In genomic region chr2:36099739-36100138, GRCm38 (mm10) we compare ENCODE assay signal across 18 mouse cellular contexts. TPM values are rescaled to one million over a fixed set of nuclear protein-coding genes. Genes with fewer than 3 reads are reported as not detected.
DNase-seq lines count a peak whose midpoint lies in the region; ATAC-seq and TF ChIP-seq lines count a peak whose summit lies in the region.
"Had no signal": no experiment of that assay in that cellular context is flagged by ENCODE, and none has a peak within 500 bp of the region (broad histone marks: within the 10 kb centered on the region; RNA-seq: fewer than 3 reads in every experiment).

No protein-coding gene starts in this region.

- H3K4me2 ChIP-seq in hindbrain, postnatal 0 days (ENCODE audit: low read depth, low read length): no peak overlapping the region
- H3K4me2 ChIP-seq in forebrain, embryonic 16.5 days (ENCODE audit: low read length): peak overlapping the region; percentile 57
- H3K4me2 ChIP-seq: intestine, embryonic 15.5 days; liver, embryonic 12.5 days; neural tube, embryonic 15.5 days had no signal

- no peak overlapping the region for H3K4me3 ChIP-seq in hindbrain, embryonic 10.5 days
- H3K4me3 ChIP-seq in hindbrain, postnatal 0 days (ENCODE audit: low read length): no peak overlapping the region
- no peak overlapping the region for H3K4me3 ChIP-seq in C2C12 (ENCODE audit: insufficient read depth, poor library complexity, severe bottlenecking)
- H3K4me3 ChIP-seq in forebrain, embryonic 16.5 days (replicated peaks; ENCODE audit: low read length): peak overlapping the region; percentile 7
- H3K4me3 ChIP-seq: heart, embryonic 10.5 days; intestine, embryonic 15.5 days; liver, embryonic 12.5 days; neural tube, embryonic 15.5 days had no signal

- peaks cover 100% of the 10 kb centered on the region for H3K27me3 ChIP-seq in hindbrain, embryonic 10.5 days (ENCODE audit: insufficient read depth, poor library complexity, severe bottlenecking)
- H3K27me3 ChIP-seq in hindbrain, postnatal 0 days (ENCODE audit: insufficient read depth, low read length): peaks cover 93% of the 10 kb centered on the region
- H3K27me3 ChIP-seq in C2C12 (ENCODE audit: control insufficient read depth, insufficient read depth, insufficient read length): no peaks in the 10 kb centered on the region
- H3K27me3 ChIP-seq in forebrain, embryonic 16.5 days (replicated peaks; ENCODE audit: control insufficient read depth, insufficient read depth, low read length): peaks cover 72% of the 10 kb centered on the region

- H3ac ChIP-seq in C2C12 (ENCODE audit: control insufficient read depth, insufficient read length, low read depth): no peak overlapping the region

- peak; percentile 23 for DNase-seq in hindbrain, embryonic 10.5 days (ENCODE audit: low spot score)
- no peak for DNase-seq in hindbrain, postnatal 0 days (ENCODE audit: low spot score)
- peak; percentile 8 for DNase-seq in R1 (ENCODE audit: low read depth, low spot score)
- no peak for DNase-seq in right cerebral cortex, postnatal 25 days
- DNase-seq in left cerebral cortex, postnatal 36 days (ENCODE audit: low spot score in 2 of 2): no peak
- DNase-seq: adrenal gland, adult 2 months; cerebellum, adult 9-10 months; gastrocnemius, postnatal 14 days; kidney, postnatal 10 days; layer of hippocampus, adult 9-11 months had no signal

- intact Hi-C loops in left cerebral cortex, postnatal 36 days (cut with DNase I): no loop called here

- no peak for ATAC-seq in hindbrain, postnatal 0 days
- no peak for ATAC-seq in forebrain, embryonic 16.5 days
- ATAC-seq: intestine, embryonic 15.5 days; liver, embryonic 12.5 days had no signal

- no peaks in the 10 kb centered on the region for H3K79me3 ChIP-seq in C2C12 (ENCODE audit: low read depth)

- peaks cover 5% of the 10 kb centered on the region for H3K79me2 ChIP-seq in C2C12 (ENCODE audit: control insufficient read depth, insufficient read depth)

- no peaks in the 10 kb centered on the region for H3K36me3 ChIP-seq in hindbrain, embryonic 10.5 days
- H3K36me3 ChIP-seq in hindbrain, postnatal 0 days (ENCODE audit: insufficient read depth, low read length): no peaks in the 10 kb centered on the region
- peaks cover 3% of the 10 kb centered on the region for H3K36me3 ChIP-seq in C2C12 (ENCODE audit: control insufficient read depth, insufficient read depth)
- no peaks in the 10 kb centered on the region for H3K36me3 ChIP-seq in forebrain, embryonic 16.5 days (ENCODE audit: control insufficient read depth, insufficient read depth)
- H3K36me3 ChIP-seq: heart, embryonic 10.5 days; intestine, embryonic 15.5 days; liver, embryonic 12.5 days; neural tube, embryonic 15.5 days had no signal

- peaks cover 31% of the 10 kb centered on the region for H3K4me1 ChIP-seq in hindbrain, embryonic 10.5 days (replicated peaks)
- peaks cover 4% of the 10 kb centered on the region; the same call in 1 of the 2 replicates for H3K4me1 ChIP-seq in hindbrain, postnatal 0 days (ENCODE audit: insufficient read depth, low read length)
- H3K4me1 ChIP-seq in forebrain, embryonic 16.5 days (replicated peaks; ENCODE audit: control insufficient read depth, insufficient read depth, low read length): peaks cover 27% of the 10 kb centered on the region

- H3K27ac ChIP-seq in hindbrain, embryonic 10.5 days: no peak overlapping the region
- no peak overlapping the region for H3K27ac ChIP-seq in hindbrain, postnatal 0 days
- no peak overlapping the region for H3K27ac ChIP-seq in forebrain, embryonic 16.5 days (ENCODE audit: low read length)
- H3K27ac ChIP-seq: heart, embryonic 10.5 days; intestine, embryonic 15.5 days; liver, embryonic 12.5 days; neural tube, embryonic 15.5 days had no signal

- H3K9me3 ChIP-seq in hindbrain, embryonic 10.5 days: no peaks in the 10 kb centered on the region
- H3K9me3 ChIP-seq in hindbrain, postnatal 0 days (ENCODE audit: low read length): no peaks in the 10 kb centered on the region
- no peaks in the 10 kb centered on the region for H3K9me3 ChIP-seq in forebrain, embryonic 16.5 days (ENCODE audit: control insufficient read depth, low read length)
- H3K9me3 ChIP-seq: heart, embryonic 10.5 days; intestine, embryonic 15.5 days; liver, embryonic 12.5 days; neural tube, embryonic 15.5 days had no signal

- no peak overlapping the region for H3K9ac ChIP-seq in hindbrain, postnatal 0 days (replicated peaks; ENCODE audit: low read length)
- no peak overlapping the region for H3K9ac ChIP-seq in forebrain, embryonic 16.5 days (replicated peaks; ENCODE audit: low read depth, low read length)
- H3K9ac ChIP-seq: intestine, embryonic 15.5 days; liver, embryonic 12.5 days; neural tube, embryonic 15.5 days had no signal

- no peak for TF ChIP-seq CTCF in hindbrain, postnatal 0 days (IDR thresholded peaks at IDR 0.05; ENCODE audit: low read depth)
- TF ChIP-seq CTCF in C2C12 (IDR thresholded peaks at IDR 0.05; ENCODE audit: control insufficient read depth, insufficient read depth, insufficient read length): no peak

- WGBS in hindbrain, embryonic 10.5 days: 4% methylated on average over 6 of the region's 6 CpGs
- WGBS in hindbrain, postnatal 0 days: 7% methylated on average over 6 of the region's 6 CpGs
- WGBS in forebrain, embryonic 16.5 days: 6% methylated on average over 6 of the region's 6 CpGs

TF ChIP-seq in C2C12, 6 proteins besides CTCF, POLR2A, EP300 and RAD21:
- no peak for TF ChIP-seq MYOD1 (IDR thresholded peaks at IDR 0.05; ENCODE audit: control insufficient read depth, insufficient read length, low read depth)
- TF ChIP-seq MYOG (IDR thresholded peaks at IDR 0.05; ENCODE audit: control insufficient read depth, extremely low read depth, insufficient read length): no peak
- no peak for TF ChIP-seq USF1 (IDR thresholded peaks at IDR 0.05; ENCODE audit: low read depth)
- no peak for TF ChIP-seq CEBPB (IDR thresholded peaks at IDR 0.05; ENCODE audit: low read depth)
- peak; percentile 46 for TF ChIP-seq FOSL1 (IDR thresholded peaks at IDR 0.05; ENCODE audit: insufficient read depth, low read length, poor library complexity, severe bottlenecking)
- TF ChIP-seq MAX (IDR thresholded peaks at IDR 0.05): no peak

RNA-seq across cellular contexts. Expression of gene Lhx6, which starts 5.5 kb away (rescaled TPM):
- polyA plus RNA-seq in hindbrain, embryonic 10.5 days (2016; fragmentation: Nextera tagmentation; extraction: Ambion mirVana): 0.84 and 2.0 TPM in 2 replicates
- total RNA-seq in hindbrain, postnatal 0 days (2014; rRNA removed): 3.4 and 3.6 TPM in 2 replicates
- polyA plus RNA-seq in hindbrain, postnatal 0 days (2015; fragmentation: Nextera tagmentation; extraction: Ambion mirVana): 0.25 and 0.36 TPM in 2 replicates
- 6.6 TPM for polyA plus RNA-seq in C2C12 (2012; fragmentation: generic; extraction: Trizol)
- polyA plus RNA-seq in forebrain, embryonic 16.5 days (2015; fragmentation: Nextera tagmentation; extraction: Ambion mirVana): 37.0 and 48.1 TPM in 2 replicates
- 10 to 100 TPM; 15.9 to 19.0 TPM for total RNA-seq in left cerebral cortex, postnatal 36 days (2021)
- total RNA-seq: hematopoietic stem cell, adult 5-6 weeks; megakaryocyte, adult 5-6 weeks had no signal

RNA-seq across cellular contexts. Expression of gene Mrrf, which starts 36.5 kb away (rescaled TPM):
- polyA plus RNA-seq in hindbrain, embryonic 10.5 days (2016; fragmentation: Nextera tagmentation; extraction: Ambion mirVana): 24.7 and 25.9 TPM in 2 replicates
- total RNA-seq in hindbrain, postnatal 0 days (2014; rRNA removed): 12.9 and 32.2 TPM in 2 replicates
- 16.6 and 17.0 TPM in 2 replicates for polyA plus RNA-seq in hindbrain, postnatal 0 days (2015; fragmentation: Nextera tagmentation; extraction: Ambion mirVana)
- polyA plus RNA-seq in C2C12 (2012; fragmentation: generic; extraction: Trizol): 25.4 TPM
- polyA plus RNA-seq in forebrain, embryonic 16.5 days (2015; fragmentation: Nextera tagmentation; extraction: Ambion mirVana): 26.4 and 30.9 TPM in 2 replicates
- total RNA-seq in left cerebral cortex, postnatal 36 days (2021): 10 to 100 TPM; 18.0 to 18.1 TPM

RNA-seq across cellular contexts. Expression of gene Rbm18, which starts 36.8 kb away (rescaled TPM):
- polyA plus RNA-seq in hindbrain, embryonic 10.5 days (2016; fragmentation: Nextera tagmentation; extraction: Ambion mirVana): 88.2 and 98.7 TPM in 2 replicates
- total RNA-seq in hindbrain, postnatal 0 days (2014; rRNA removed): 47.3 and 48.6 TPM in 2 replicates
- 98.1 and 100 TPM in 2 replicates for polyA plus RNA-seq in hindbrain, postnatal 0 days (2015; fragmentation: Nextera tagmentation; extraction: Ambion mirVana)
- polyA plus RNA-seq in C2C12 (2012; fragmentation: generic; extraction: Trizol): 16.0 TPM
- 158 and 165 TPM in 2 replicates for polyA plus RNA-seq in forebrain, embryonic 16.5 days (2015; fragmentation: Nextera tagmentation; extraction: Ambion mirVana)
- total RNA-seq in left cerebral cortex, postnatal 36 days (2021): 10 to 100 TPM; 46.1 to 52.7 TPM

RNA-seq across cellular contexts. Expression of gene Morn5, which starts 50.5 kb away (rescaled TPM):
- 1.3 and 4.0 TPM in 2 replicates for polyA plus RNA-seq in hindbrain, embryonic 10.5 days (2016; fragmentation: Nextera tagmentation; extraction: Ambion mirVana)
- 2.3 TPM in 1 of 2 replicates, not detected in the other for total RNA-seq in hindbrain, postnatal 0 days (2014; rRNA removed)
- 3.4 and 3.7 TPM in 2 replicates for polyA plus RNA-seq in hindbrain, postnatal 0 days (2015; fragmentation: Nextera tagmentation; extraction: Ambion mirVana)
- polyA plus RNA-seq in C2C12 (2012; fragmentation: generic; extraction: Trizol): 0.11 TPM
- 1.5 and 2.2 TPM in 2 replicates for polyA plus RNA-seq in forebrain, embryonic 16.5 days (2015; fragmentation: Nextera tagmentation; extraction: Ambion mirVana)
- total RNA-seq in left cerebral cortex, postnatal 36 days (2021): under 1 TPM; 0.61 to 0.79 TPM
- total RNA-seq: adrenal gland, adult 2 months; gastrocnemius, postnatal 14 days; hematopoietic stem cell, adult 5-6 weeks; megakaryocyte, adult 5-6 weeks had no signal
- polyA plus RNA-seq: adrenal gland, adult 2 months; heart, embryonic 10.5 days had no signal

RNA-seq across cellular contexts. Expression of gene Ndufa8, which starts 50.5 kb away (rescaled TPM):
- 202 and 224 TPM in 2 replicates for polyA plus RNA-seq in hindbrain, embryonic 10.5 days (2016; fragmentation: Nextera tagmentation; extraction: Ambion mirVana)
- total RNA-seq in hindbrain, postnatal 0 days (2014; rRNA removed): 85.4 and 110 TPM in 2 replicates
- polyA plus RNA-seq in hindbrain, postnatal 0 days (2015; fragmentation: Nextera tagmentation; extraction: Ambion mirVana): 350 and 376 TPM in 2 replicates
- 260 TPM for polyA plus RNA-seq in C2C12 (2012; fragmentation: generic; extraction: Trizol)
- 240 and 273 TPM in 2 replicates for polyA plus RNA-seq in forebrain, embryonic 16.5 days (2015; fragmentation: Nextera tagmentation; extraction: Ambion mirVana)
- total RNA-seq in left cerebral cortex, postnatal 36 days (2021): 100 to 1,000 TPM; 177 to 217 TPM

Comparison
In these comparisons a context has a peak if more than half of its experiments do, and no peak if none do; other contexts are left out.
1. DNase-seq: peak in hindbrain, embryonic 10.5 days (single experiment) and R1 (single experiment); none in hindbrain, postnatal 0 days (single experiment), right cerebral cortex, postnatal 25 days (single experiment) and left cerebral cortex, postnatal 36 days (0 of 2).